Mouse (Mus musculus): ENCODE data around the gene Fbxw20.

GRCm38 (mm10) chr9:109218449-109218848 is 16.1 kb downstream of the Fbxw20 start:
- no peak for TF ChIP-seq CTCF (IDR thresholded peaks at IDR 0.05; ENCODE audit: borderline replicate concordance, control insufficient read depth, extremely low read depth, insufficient read depth, low read length, poor library complexity)
- no peak for TF ChIP-seq POLR2A (IDR thresholded peaks at IDR 0.05; ENCODE audit: control insufficient read depth, extremely low read depth, insufficient read depth, low read length, poor library complexity)

Measured in thymus, adult 2 months (tissue).